ENCODE assay signal across 8 mouse cellular contexts in genomic region chr2:132578059-132578458, GRCm38 (mm10). TPM values are rescaled to one million over a fixed set of nuclear protein-coding genes. Genes with fewer than 3 reads are reported as not detected.
DNase-seq lines count a peak whose midpoint lies in the region; ATAC-seq lines count a peak whose summit lies in the region.

No protein-coding gene starts in this region.

- peak; percentile 97 for ATAC-seq in hindbrain, embryonic 16.5 days

- no peaks in the 10 kb centered on the region for H3K36me3 ChIP-seq in hindbrain, embryonic 16.5 days (ENCODE audit: control insufficient read depth, insufficient read depth, low read length)
- no peaks in the 10 kb centered on the region for H3K36me3 ChIP-seq in macrophage (ENCODE audit: inconsistent target)

- WGBS in hindbrain, embryonic 16.5 days = 2% methylated on average over 24 of the region's 38 CpGs
- WGBS in macrophage (ENCODE audit: missing documents) = under 1% methylated on average over 29 of the region's 38 CpGs

- peaks cover 45% of the 10 kb centered on the region for H3K79me2 ChIP-seq in macrophage (ENCODE audit: inconsistent target)

- no peaks in the 10 kb centered on the region for H3K27me3 ChIP-seq in hindbrain, embryonic 16.5 days (replicated peaks; ENCODE audit: control insufficient read depth, insufficient read depth, low read length)

- peak; percentile 95 for DNase-seq in R1 (ENCODE audit: low read depth, low spot score)
- DNase-seq in cerebellum, postnatal 25 days = peak; percentile 99
- DNase-seq in frontal cortex, postnatal 36 days (ENCODE audit: low spot score in 2 of 2) = peak; percentile 95 to 97
- DNase-seq in left cerebral cortex, adult 18-20 months (ENCODE audit: low spot score in 2 of 2) = peak; percentile 95 to 97
- DNase-seq in right cerebral cortex, adult 18-20 months = peak; percentile 97
- peak; percentile 85 for DNase-seq in urinary bladder, postnatal 10 days (ENCODE audit: low spot score)

- peaks cover 25% of the 10 kb centered on the region for H3K4me1 ChIP-seq in hindbrain, embryonic 16.5 days (ENCODE audit: control insufficient read depth, insufficient read depth, low read depth, low read length)

- no peaks in the 10 kb centered on the region for H3K9me3 ChIP-seq in hindbrain, embryonic 16.5 days (ENCODE audit: control insufficient read depth, low read length)

- peak overlapping the region; percentile 96 for H3K27ac ChIP-seq in hindbrain, embryonic 16.5 days (ENCODE audit: low read depth, low read length)
- H3K27ac ChIP-seq in macrophage = peak overlapping the region; percentile 44

- peak overlapping the region; percentile 58 for H3K4me3 ChIP-seq in hindbrain, embryonic 16.5 days (ENCODE audit: low read length)
- no peak overlapping the region for H3K4me3 ChIP-seq in macrophage (ENCODE audit: inconsistent target)

- H3K9ac ChIP-seq in hindbrain, embryonic 16.5 days (ENCODE audit: low read depth, low read length) = peak overlapping the region; percentile 81

- peak overlapping the region; percentile 67 for H3K4me2 ChIP-seq in hindbrain, embryonic 16.5 days (ENCODE audit: low read length)

RNA-seq across cellular contexts. Expression of gene Gpcpd1, which starts 9.5 kb away (rescaled TPM):
- polyA plus RNA-seq in hindbrain, embryonic 16.5 days (2015; fragmentation: Nextera tagmentation; extraction: Ambion mirVana) = 68.4 and 69.0 TPM in 2 replicates
- total RNA-seq in left cerebral cortex, adult 18-20 months (2021) = 10 to 100 TPM; 69.9 to 77.5 TPM
- total RNA-seq in macrophage (2018; cell fraction: chromatin; rRNA removed) = 100 to 1,000 TPM in 23 of 26 experiments, 10 to 100 TPM in 3; 31.2 to 298 (median 216) TPM
- total RNA-seq in macrophage (2018; cell fraction: cytosol; rRNA removed) = 10 to 100 TPM; 34.0 to 61.6 (median 45.3) TPM
- total RNA-seq in macrophage (2018; cell fraction: nucleus; rRNA removed) = 100 to 1,000 TPM in 18 of 26 experiments, 10 to 100 TPM in 8; 32.5 to 240 (median 113) TPM
- 32.8 to 48.7 TPM (median 39.6 TPM) in 3 replicates for polyA plus RNA-seq in macrophage (2018)
